Mouse (Mus musculus) hindbrain, embryonic 13.5 days (tissue): Measurements from ENCODE around the gene Ptprcap. TPM values are rescaled to one million over a fixed set of nuclear protein-coding genes. Genes with fewer than 3 reads are reported as not detected.

Experiments used
- ATAC-seq: fragments of 200-750 bp; cut with Nextera tagmentation; 2 replicates; pipeline ENCODE4 v1.8.0; 2017; ENCODE audit warnings: moderate TSS enrichment; ENCODE audit not compliant: low FRiP score
- H3K27ac ChIP-seq: fragments of 300-500 bp; sonication (generic); 2 replicates; pipeline ENCODE4 v1.5.1; 2015; ENCODE audit warnings: inconsistent platforms, mild to moderate bottlenecking, moderate library complexity
- H3K27me3 ChIP-seq: fragments of 300-500 bp; sonication (generic); 2 replicates; pipeline ENCODE4 v1.6.1; 2015; ENCODE audit warnings: mild to moderate bottlenecking, inconsistent platforms
- H3K36me3 ChIP-seq: fragments of 300-500 bp; sonication (generic); 2 replicates; pipeline ENCODE4 v1.6.1; 2015; ENCODE audit warnings: mild to moderate bottlenecking, inconsistent platforms
- H3K4me1 ChIP-seq: fragments of 300-500 bp; sonication (generic); replicated peaks from 2 replicates; pipeline ENCODE4 v1.6.1; 2015; ENCODE audit warnings: inconsistent platforms
- H3K4me2 ChIP-seq: fragments of 300-500 bp; sonication (generic); 2 replicates; pipeline ENCODE4 v1.6.1; 2015; ENCODE audit warnings: inconsistent platforms, mild to moderate bottlenecking, moderate library complexity
- H3K4me3 ChIP-seq: fragments of 300-500 bp; sonication (generic); 2 replicates; pipeline ENCODE4 v1.5.1; 2015; ENCODE audit warnings: mild to moderate bottlenecking, inconsistent platforms
- H3K9ac ChIP-seq: fragments of 300-500 bp; sonication (generic); 2 replicates; pipeline ENCODE4 v1.6.1; 2015; ENCODE audit warnings: mild to moderate bottlenecking, inconsistent platforms
- H3K9me3 ChIP-seq: fragments of 300-500 bp; sonication (generic); 2 replicates; pipeline ENCODE4 v1.6.1; 2016; ENCODE audit warnings: inconsistent platforms
- WGBS: fragments of 180-500 bp; shearing (Covaris S2); methylation state at CpG from one replicate; pipeline ENCODE4 v1.1.7; 2015; 5-methylcytosine and 5-hydroxymethylcytosine counted together
- polyA plus RNA-seq: library from polyadenylated mRNA; unstranded; fragments of >200 nt; fragmentation: Nextera tagmentation; extraction: Ambion mirVana; gene quantifications from 2 replicates; pipeline ENCODE4 v1.2.1, GENCODE M21; 2015

Ptprcap gene
- polyA plus RNA-seq, 1 experiment from 2014 or later = 0.66 TPM

GRCm38 (mm10) chr19:4181892-4182291 lies 28.5 kb downstream of the Ptprcap start:
- Histone ChIP-seq H3K4me2 (no peak overlapping the region), H3K36me3 (no peaks in the 10 kb centered on the region), H3K9me3 (no peaks in the 10 kb centered on the region), H3K27ac (no peak overlapping the region), H3K4me1 (peaks cover 17% of the 10 kb centered on the region), H3K4me3 (no peak overlapping the region), H3K27me3 (no peaks in the 10 kb centered on the region), H3K9ac (peak overlapping the region; percentile 30; the same call in 1 of the 2 replicates)
- 42% methylated on average over 3 of the region's 3 CpGs for WGBS
- ATAC-seq = no peak

DNA sequence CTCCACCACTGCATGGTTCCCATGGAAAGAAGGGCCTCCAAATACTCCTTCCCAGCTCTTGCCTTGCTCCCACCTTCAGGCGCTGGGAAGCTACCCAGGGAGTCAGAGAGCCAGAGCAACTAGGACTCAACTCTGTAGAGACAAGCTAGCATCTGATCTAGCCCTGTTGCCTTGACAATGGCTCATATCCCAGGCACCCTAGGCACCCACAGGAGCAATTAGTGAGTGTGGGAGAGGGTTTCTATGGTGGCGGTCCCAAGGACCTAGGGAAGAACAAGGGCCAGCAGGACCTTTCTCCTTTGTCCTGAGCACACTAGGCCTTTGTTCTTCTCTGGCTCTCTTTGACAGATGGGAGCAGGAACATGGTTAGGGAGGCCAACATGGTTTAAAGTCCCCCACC lies 30.3 kb downstream of the Ptprcap start:
- H3K27me3 ChIP-seq = no peaks in the 10 kb centered on the region
- H3K9me3 ChIP-seq = no peaks in the 10 kb centered on the region
- no peak for ATAC-seq
- H3K9ac ChIP-seq = no peak overlapping the region
- peaks cover 17% of the 10 kb centered on the region for H3K4me1 ChIP-seq
- H3K36me3 ChIP-seq = no peaks in the 10 kb centered on the region
- H3K27ac ChIP-seq = no peak overlapping the region
- no peak overlapping the region for H3K4me3 ChIP-seq
- H3K4me2 ChIP-seq = no peak overlapping the region
- 70% methylated on average over 2 of the region's 2 CpGs for WGBS

DNA sequence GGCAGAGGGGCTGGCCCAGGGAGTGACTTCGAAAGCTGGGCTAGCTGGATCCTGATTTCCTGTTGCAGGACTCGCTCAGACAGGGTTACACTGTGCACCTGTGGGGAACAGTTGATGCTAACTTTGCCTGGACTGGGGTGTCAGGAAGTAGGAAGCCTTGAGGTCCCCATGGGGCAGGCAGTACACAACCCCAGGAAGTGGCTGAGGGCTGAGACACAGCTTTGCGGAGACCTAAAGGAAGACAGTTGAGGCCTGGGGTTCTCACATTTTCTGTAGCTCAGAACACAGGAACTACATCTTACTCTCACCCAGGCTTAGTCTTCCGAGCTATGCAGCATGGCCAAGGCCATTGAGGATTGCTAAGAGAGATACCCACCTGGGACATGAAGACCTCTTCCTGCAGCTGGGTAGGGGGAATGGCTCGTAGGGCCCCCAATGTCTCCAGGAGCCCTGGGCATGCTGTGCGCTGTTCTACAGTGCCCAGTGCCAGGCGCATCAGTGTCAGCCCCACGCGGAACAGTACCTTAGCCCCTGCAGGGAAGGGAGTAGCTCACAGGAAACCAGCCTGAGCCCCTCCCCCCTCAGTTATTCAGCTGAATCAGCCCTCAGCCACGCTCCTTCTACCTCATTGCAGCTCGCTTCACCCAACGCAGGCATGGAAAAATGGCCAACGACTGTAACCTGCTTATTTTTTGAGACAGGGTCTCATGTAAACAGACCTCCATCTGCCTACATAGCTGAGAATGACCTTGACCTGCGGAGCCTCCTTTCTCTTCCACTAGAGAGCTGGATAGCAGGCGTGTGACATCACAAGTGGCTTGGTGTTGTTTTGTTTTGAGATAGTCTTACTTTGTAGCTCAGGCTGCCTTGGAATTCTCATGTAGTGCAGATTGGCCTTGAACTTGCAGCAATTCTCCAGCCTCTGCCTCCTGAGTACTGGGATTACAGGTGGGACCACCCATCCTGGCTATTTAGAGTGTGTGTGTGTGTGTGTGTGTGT lies 31.9 kb downstream of the Ptprcap start:
- Histone ChIP-seq H3K36me3 (no peaks in the 10 kb centered on the region), H3K9ac (no peak overlapping the region), H3K27me3 (no peaks in the 10 kb centered on the region), H3K27ac (no peak overlapping the region), H3K4me2 (no peak overlapping the region), H3K4me1 (peaks cover 17% of the 10 kb centered on the region), H3K4me3 (no peak overlapping the region), H3K9me3 (no peaks in the 10 kb centered on the region)
- WGBS = 62% methylated on average over 15 of the region's 15 CpGs
- ATAC-seq = no peak

DNA sequence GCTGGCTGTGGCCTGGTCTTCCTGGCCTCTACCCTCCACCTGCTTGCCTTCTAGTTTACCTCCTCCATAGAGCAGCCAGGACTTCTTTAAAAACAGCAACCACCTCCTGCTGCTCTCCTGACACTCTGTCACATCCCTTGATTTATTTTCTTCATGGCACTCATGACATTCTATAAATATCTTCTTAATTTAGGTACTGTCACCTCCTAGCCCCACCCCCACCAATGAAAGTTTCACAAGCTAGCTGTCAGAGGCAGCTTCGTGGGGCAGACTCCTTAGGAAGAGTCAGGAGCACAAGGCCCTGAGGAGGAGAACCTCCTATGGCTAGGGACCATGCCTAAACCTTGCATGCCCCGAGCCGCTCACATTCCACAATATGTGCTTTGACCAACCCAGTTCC lies 33.9 kb downstream of the Ptprcap start:
- Histone ChIP-seq H3K4me3 (no peak overlapping the region), H3K27me3 (no peaks in the 10 kb centered on the region), H3K9ac (no peak overlapping the region), H3K4me1 (peaks cover 14% of the 10 kb centered on the region), H3K4me2 (no peak overlapping the region), H3K9me3 (no peaks in the 10 kb centered on the region), H3K27ac (no peak overlapping the region), H3K36me3 (no peaks in the 10 kb centered on the region)
- WGBS = 74% methylated on average over 3 of the region's 3 CpGs
- no peak for ATAC-seq

DNA sequence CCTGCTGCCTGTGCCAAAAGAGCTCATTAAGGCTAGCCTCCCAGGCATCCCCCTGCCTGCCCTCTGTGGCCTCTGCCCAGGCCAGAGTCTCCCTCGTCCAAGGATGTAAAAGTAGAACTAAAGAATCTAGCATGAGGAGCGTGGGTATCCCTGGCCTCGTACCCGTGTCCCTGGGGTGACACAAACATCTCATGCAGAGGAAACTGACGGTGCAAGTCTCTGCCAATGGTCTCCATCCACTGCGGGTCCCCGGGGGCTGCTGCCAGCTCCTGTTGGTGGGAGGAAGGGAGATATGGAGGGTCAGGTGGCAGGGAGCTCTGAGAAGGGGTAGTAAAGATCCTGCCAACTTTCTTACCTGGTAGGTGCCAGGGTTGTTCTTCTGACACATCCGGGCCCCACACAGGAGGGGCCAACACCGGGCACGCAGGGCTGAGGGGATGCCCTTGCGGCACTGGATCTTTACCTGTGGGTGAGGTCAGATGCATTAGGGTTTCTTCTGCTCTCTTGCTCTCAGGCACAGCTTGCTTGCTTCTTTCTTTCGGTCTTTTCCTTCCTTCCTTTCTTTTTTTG lies 35.7 kb downstream of the Ptprcap start:
- Histone ChIP-seq H3K27me3 (no peaks in the 10 kb centered on the region), H3K4me2 (no peak overlapping the region), H3K4me1 (peaks cover 29% of the 10 kb centered on the region), H3K9ac (no peak overlapping the region; the same call in 1 of the 2 replicates), H3K36me3 (peaks cover 11% of the 10 kb centered on the region), H3K27ac (no peak overlapping the region), H3K4me3 (no peak overlapping the region), H3K9me3 (no peaks in the 10 kb centered on the region)
- WGBS = 92% methylated on average over 12 of the region's 12 CpGs
- ATAC-seq = no peak

- WGBS = 76% methylated on average over 4 of the region's 4 CpGs
- Histone ChIP-seq H3K4me1 (peaks cover 30% of the 10 kb centered on the region), H3K9me3 (no peaks in the 10 kb centered on the region), H3K9ac (peak within 1 kb of the TSS; percentile 99), H3K4me2 (peak within 1 kb of the TSS; percentile 96), H3K27ac (peak within 1 kb of the TSS; percentile 94), H3K36me3 (peaks cover 29% of the 10 kb centered on the region), H3K27me3 (no peaks in the 10 kb centered on the region), H3K4me3 (peak within 1 kb of the TSS; percentile 97)
- ATAC-seq = no peak
These were observed 37.5 kb downstream of the Ptprcap start, which contains the start of gene Tbc1d10c for GRCm38 (mm10) chr19:4190831-4191334. Gene Tbc1d10c (minus strand): TSS chr19:4191284.

DNA sequence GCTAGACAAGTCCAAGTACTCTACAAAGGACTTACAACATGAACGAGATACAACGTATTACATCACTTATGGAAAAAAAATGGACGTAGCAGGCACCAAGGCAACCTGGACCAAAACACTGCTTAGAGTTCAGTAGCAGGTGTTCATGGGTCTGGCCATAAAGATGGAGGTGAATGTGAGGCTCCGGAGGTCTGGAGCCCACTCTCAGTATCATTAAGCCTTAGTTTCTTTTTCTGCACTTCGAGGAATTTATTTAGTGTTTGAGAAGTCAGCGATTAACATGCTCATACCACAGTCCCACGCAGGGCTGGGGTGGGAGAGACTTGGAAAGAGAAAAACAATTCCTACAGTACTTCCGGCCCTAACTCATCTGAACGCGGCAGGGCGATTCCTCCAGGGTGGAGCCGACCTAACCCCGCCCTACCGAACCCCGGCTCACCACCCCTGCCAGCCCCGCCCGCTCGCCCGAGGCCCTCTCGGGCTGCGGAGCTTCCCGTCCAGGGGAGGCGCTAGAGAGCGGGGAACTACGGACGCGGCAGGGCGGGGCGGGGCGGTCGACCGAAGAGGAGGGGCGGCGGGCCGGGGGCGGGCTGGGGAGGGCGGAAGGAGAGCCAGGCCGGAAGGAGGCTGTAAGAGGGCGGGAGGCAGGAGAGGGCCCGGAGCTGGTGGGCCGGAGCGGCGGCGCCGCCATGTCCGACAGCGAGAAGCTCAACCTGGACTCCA lies 38.3 kb downstream of the Ptprcap start, which contains the start of gene Ppp1ca:
Gene Ppp1ca, plus strand, starts transcription at position 538 of the 723 bp plus-strand sequence.
- Histone ChIP-seq H3K4me3 (peak within 1 kb of the TSS; percentile 97), H3K27ac (peak within 1 kb of the TSS; percentile 94), H3K4me1 (peaks cover 30% of the 10 kb centered on the region), H3K9me3 (no peaks in the 10 kb centered on the region), H3K36me3 (peaks cover 37% of the 10 kb centered on the region), H3K4me2 (peak within 1 kb of the TSS; percentile 96), H3K27me3 (no peaks in the 10 kb centered on the region), H3K9ac (peak within 1 kb of the TSS; percentile 99)
- ATAC-seq = peak; percentile 90
- 7% methylated on average over 40 of the region's 47 CpGs for WGBS

GRCm38 (mm10) chr19:4192251-4192985 lies 39.0 kb downstream of the Ptprcap start:
- Histone ChIP-seq H3K4me2 (peak overlapping the region; percentile 96), H3K27ac (peak overlapping the region; percentile 94), H3K4me3 (peak overlapping the region; percentile 97), H3K9ac (peak overlapping the region; percentile 99), H3K36me3 (peaks cover 44% of the 10 kb centered on the region), H3K27me3 (no peaks in the 10 kb centered on the region), H3K4me1 (peaks cover 30% of the 10 kb centered on the region), H3K9me3 (no peaks in the 10 kb centered on the region)
- WGBS = under 1% methylated on average over 45 of the region's 52 CpGs
- no peak; the same call in 1 of the 2 replicates for ATAC-seq

DNA sequence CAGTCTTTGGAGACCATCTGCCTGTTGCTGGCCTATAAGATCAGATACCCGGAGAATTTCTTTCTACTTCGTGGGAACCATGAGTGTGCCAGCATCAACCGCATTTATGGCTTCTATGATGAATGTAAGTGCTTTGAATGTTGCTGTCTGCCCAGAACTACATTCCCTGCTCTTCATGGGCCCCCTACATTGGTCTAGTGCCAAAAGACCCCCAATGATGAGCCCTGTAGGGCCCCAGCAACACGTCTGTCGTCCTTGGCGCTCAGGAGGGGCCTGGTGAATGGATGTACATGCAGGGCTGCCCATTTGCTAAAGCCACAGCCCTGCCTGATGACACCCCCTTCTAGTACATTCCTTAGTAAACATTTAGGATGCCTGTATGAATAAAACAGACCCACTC lies 39.7 kb downstream of the Ptprcap start:
- H3K36me3 ChIP-seq = peaks cover 50% of the 10 kb centered on the region
- 54% methylated on average over 6 of the region's 6 CpGs for WGBS
- peak overlapping the region; percentile 99 for H3K9ac ChIP-seq
- H3K27ac ChIP-seq = 0 out of 2 replicates have a peak overlapping the region, but pooled peaks have one; percentile 94
- H3K4me3 ChIP-seq = peak overlapping the region; percentile 97
- H3K4me1 ChIP-seq = peaks cover 30% of the 10 kb centered on the region
- no peaks in the 10 kb centered on the region for H3K27me3 ChIP-seq
- no peak for ATAC-seq
- H3K4me2 ChIP-seq = peak overlapping the region; percentile 96
- no peaks in the 10 kb centered on the region for H3K9me3 ChIP-seq

DNA sequence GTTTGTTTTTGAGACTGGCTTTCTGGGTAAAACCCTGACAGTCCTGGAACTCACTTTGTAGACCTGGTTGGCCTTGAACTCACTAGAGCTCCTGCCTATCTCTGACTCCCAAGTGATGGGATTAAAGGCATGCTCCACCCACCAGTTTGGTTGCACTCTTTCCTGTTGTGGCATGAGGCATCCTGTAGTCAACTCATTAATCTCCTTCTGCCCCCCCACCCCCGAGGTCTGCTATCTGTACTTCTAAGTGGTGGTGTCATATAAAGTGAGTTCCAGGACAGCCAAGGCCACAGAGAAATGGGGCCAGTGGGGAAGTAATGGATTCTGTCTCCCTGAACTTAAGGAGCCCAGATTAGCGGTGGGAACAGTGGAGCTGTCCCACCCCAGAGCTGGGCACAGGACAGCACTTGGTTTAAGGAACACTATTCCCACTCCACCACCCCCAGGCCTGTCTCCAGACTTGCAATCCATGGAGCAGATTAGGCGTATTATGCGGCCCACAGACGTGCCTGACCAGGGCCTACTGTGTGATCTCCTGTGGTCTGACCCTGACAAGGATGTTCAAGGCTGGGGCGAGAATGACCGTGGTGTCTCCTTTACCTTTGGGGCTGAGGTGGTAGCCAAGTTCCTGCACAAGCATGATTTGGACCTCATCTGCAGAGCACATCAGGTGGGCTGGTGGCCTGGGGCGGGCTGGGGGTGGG lies 40.8 kb downstream of the Ptprcap start:
- H3K4me1 ChIP-seq = peaks cover 30% of the 10 kb centered on the region
- H3K36me3 ChIP-seq = peaks cover 58% of the 10 kb centered on the region
- ATAC-seq = no peak
- H3K9me3 ChIP-seq = no peaks in the 10 kb centered on the region
- peak overlapping the region; percentile 96; the same call in 1 of the 2 replicates for H3K4me2 ChIP-seq
- H3K27ac ChIP-seq = no peak overlapping the region
- WGBS = 91% methylated on average over 8 of the region's 8 CpGs
- no peaks in the 10 kb centered on the region for H3K27me3 ChIP-seq
- H3K9ac ChIP-seq = no peak overlapping the region; the same call in 1 of the 2 replicates
- H3K4me3 ChIP-seq = no peak overlapping the region
